Mouse (Mus musculus) midbrain, embryonic 13.5 days (tissue): ENCODE data around the gene Gda. TPM values are rescaled to one million over a fixed set of nuclear protein-coding genes. Genes with fewer than 3 reads are reported as not detected.

Experiments used
- ATAC-seq: fragments of 200-750 bp; cut with Nextera tagmentation; 2 replicates; pipeline ENCODE4 v1.8.0; 2017; ENCODE audit warnings: mild to moderate bottlenecking, moderate TSS enrichment, moderate library complexity
- H3K27ac ChIP-seq: fragments of 300-500 bp; sonication (generic); 2 replicates; pipeline ENCODE4 v1.5.1; 2015; ENCODE audit warnings: inconsistent platforms, mild to moderate bottlenecking, moderate library complexity
- H3K27me3 ChIP-seq: fragments of 300-500 bp; sonication (generic); 2 replicates; pipeline ENCODE4 v1.6.1; 2015; ENCODE audit warnings: mild to moderate bottlenecking, inconsistent platforms
- H3K36me3 ChIP-seq: fragments of 300-500 bp; sonication (generic); 2 replicates; pipeline ENCODE4 v1.6.1; 2015; ENCODE audit warnings: mild to moderate bottlenecking, inconsistent platforms
- H3K4me1 ChIP-seq: fragments of 300-500 bp; sonication (generic); replicated peaks from 2 replicates; pipeline ENCODE4 v1.6.1; 2015; ENCODE audit warnings: inconsistent platforms
- H3K4me2 ChIP-seq: fragments of 300-500 bp; sonication (generic); replicated peaks from 2 replicates; pipeline ENCODE4 v1.6.1; 2015; ENCODE audit warnings: moderate library complexity, mild to moderate bottlenecking, inconsistent platforms
- H3K4me3 ChIP-seq: fragments of 300-500 bp; sonication (generic); replicated peaks from 2 replicates; pipeline ENCODE4 v1.5.1; 2015; ENCODE audit warnings: mild to moderate bottlenecking, inconsistent platforms
- H3K9ac ChIP-seq: fragments of 300-500 bp; sonication (generic); replicated peaks from 2 replicates; pipeline ENCODE4 v1.6.1; 2015; ENCODE audit warnings: mild to moderate bottlenecking, inconsistent platforms
- H3K9me3 ChIP-seq: fragments of 300-500 bp; sonication (generic); 2 replicates; pipeline ENCODE4 v1.6.1; 2016; ENCODE audit warnings: mild to moderate bottlenecking, inconsistent platforms
- WGBS: fragments of 180-500 bp; shearing (Covaris S2); methylation state at CpG from one replicate; pipeline ENCODE4 v1.1.7; 2015; 5-methylcytosine and 5-hydroxymethylcytosine counted together
- polyA plus RNA-seq: library from polyadenylated mRNA; unstranded; fragments of >200 nt; fragmentation: Nextera tagmentation; extraction: Ambion mirVana; gene quantifications from 2 replicates; pipeline ENCODE4 v1.2.1, GENCODE M21; 2015

Gene Gda
- polyA plus RNA-seq, 1 experiment from 2014 or later, result 0.15 TPM

GRCm38 (mm10) chr19:21436566-21436965 is 36.7 kb downstream of the Gda start:
- H3K36me3 ChIP-seq, result no peaks in the 10 kb centered on the region
- no peak overlapping the region for H3K4me2 ChIP-seq
- no peak overlapping the region for H3K27ac ChIP-seq
- H3K4me1 ChIP-seq, result no peaks in the 10 kb centered on the region
- 95% methylated on average over 3 of the region's 3 CpGs for WGBS
- no peak overlapping the region for H3K9ac ChIP-seq
- H3K9me3 ChIP-seq, result no peaks in the 10 kb centered on the region
- no peak overlapping the region for H3K4me3 ChIP-seq
- H3K27me3 ChIP-seq, result no peaks in the 10 kb centered on the region
- no peak for ATAC-seq

DNA sequence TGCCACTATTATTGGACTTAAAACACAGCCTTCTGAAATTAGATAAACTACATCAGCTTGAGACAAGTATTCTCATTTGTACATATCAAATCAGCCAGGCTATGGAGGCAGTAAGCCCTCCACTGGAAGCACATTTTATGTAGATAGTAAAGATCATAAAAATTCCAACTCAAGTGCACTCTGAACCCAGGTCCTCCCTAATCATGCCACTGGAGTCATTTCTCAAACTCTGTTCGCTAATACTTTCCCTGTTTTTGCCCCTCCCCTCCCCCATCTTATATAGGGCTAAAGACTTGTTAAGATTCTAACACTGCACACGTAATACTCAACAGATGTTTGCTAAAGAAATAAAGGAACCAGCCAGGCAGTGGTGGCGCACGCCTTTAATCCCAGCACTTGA is 39.9 kb downstream of the Gda start:
- no peak for ATAC-seq
- H3K27me3 ChIP-seq, result no peaks in the 10 kb centered on the region
- H3K4me3 ChIP-seq, result no peak overlapping the region
- H3K9me3 ChIP-seq, result no peaks in the 10 kb centered on the region
- no peak overlapping the region for H3K9ac ChIP-seq
- no peak overlapping the region for H3K27ac ChIP-seq
- H3K4me2 ChIP-seq, result no peak overlapping the region
- H3K4me1 ChIP-seq, result no peaks in the 10 kb centered on the region
- H3K36me3 ChIP-seq, result no peaks in the 10 kb centered on the region
- 85% methylated on average over 4 of the region's 4 CpGs for WGBS

DNA sequence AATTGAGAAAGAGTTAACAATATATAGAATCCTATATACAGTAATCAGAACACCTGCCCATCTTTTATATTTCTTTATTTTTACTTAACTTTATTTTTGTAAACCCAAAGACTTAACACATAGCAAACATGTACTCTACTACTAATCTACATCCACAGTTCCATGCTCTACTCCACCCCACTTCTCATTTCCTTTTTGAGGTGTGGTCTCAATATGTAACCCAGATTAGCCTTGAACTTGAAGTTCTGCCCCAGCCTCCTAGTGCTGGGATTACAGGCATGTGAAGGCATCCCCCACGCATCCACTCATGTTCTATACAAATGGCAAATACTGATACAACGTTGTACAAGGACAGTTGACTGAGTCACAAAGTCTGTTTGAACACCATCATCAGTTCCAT is 40.4 kb downstream of the Gda start:
- Histone ChIP-seq H3K9ac (no peak overlapping the region), H3K4me2 (no peak overlapping the region), H3K4me1 (no peaks in the 10 kb centered on the region), H3K27ac (no peak overlapping the region), H3K36me3 (no peaks in the 10 kb centered on the region), H3K4me3 (no peak overlapping the region), H3K27me3 (no peaks in the 10 kb centered on the region), H3K9me3 (no peaks in the 10 kb centered on the region)
- ATAC-seq, result no peak
- 79% methylated on average over 2 of the region's 2 CpGs for WGBS

DNA sequence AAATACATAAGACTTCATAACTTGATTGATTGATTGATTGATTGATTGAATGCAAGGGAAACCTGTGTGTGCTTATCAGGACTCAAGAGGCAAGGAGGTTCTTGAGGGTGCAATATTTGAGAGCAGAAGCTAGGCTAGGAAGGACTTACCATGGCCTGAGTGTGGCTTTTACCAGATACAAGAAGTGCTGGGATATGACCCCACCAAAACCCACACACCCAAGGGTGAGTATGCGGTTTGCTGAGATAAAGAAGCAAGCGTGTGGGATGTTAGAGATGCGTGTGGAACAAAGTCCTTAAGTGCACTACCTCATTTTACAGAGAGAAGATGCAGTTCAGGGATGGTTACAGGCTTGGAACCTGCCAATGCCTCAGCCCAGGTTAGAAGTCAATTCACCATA is 41.0 kb downstream of the Gda start:
- no peak for ATAC-seq
- H3K36me3 ChIP-seq, result no peaks in the 10 kb centered on the region
- H3K9me3 ChIP-seq, result no peaks in the 10 kb centered on the region
- no peaks in the 10 kb centered on the region for H3K4me1 ChIP-seq
- 89% methylated on average over 3 of the region's 3 CpGs for WGBS
- no peak overlapping the region for H3K4me2 ChIP-seq
- H3K9ac ChIP-seq, result no peak overlapping the region
- H3K4me3 ChIP-seq, result no peak overlapping the region
- H3K27ac ChIP-seq, result no peak overlapping the region
- no peaks in the 10 kb centered on the region for H3K27me3 ChIP-seq

DNA sequence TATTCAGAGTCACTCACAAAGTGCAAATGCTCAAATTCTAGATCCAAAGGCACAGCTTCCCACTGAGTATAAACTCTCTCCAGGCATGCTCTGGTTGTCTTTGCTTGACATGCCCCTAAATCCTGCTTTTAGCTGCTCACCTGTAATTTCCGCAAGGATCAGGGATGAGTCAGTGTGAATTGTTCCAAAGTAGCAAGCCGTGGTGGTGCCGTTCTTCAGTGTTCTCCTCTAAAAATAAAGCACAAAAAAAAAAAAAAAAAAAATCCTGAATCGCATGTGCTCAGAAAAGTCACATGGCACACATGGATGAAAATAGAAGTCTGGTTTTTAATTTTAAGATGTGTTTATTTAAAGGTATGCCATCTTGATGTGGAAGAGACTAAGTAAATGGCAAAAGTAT is 47.9 kb downstream of the Gda start:
- Histone ChIP-seq H3K4me3 (no peak overlapping the region), H3K27ac (no peak overlapping the region)
- 94% methylated on average over 4 of the region's 4 CpGs for WGBS

DNA sequence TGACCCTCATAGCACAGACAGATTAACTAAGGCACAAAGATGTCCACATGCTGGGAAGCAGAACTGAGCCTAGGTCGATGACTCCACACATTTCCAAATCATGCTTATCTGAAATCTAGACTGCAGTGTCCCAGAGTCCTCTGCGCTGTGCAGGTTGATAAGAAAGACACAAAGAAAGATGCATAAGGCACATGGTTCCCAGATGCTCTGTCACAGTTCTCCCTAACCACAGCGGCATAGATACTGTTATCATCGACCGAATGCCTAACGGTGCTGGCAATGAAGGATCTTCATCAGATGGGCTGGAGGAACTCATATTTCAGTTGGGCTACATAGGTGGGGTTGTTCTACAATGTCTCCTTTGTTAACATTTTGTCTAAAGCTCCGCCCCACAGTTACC is 49.5 kb downstream of the Gda start:
- no peak overlapping the region for H3K4me2 ChIP-seq
- no peaks in the 10 kb centered on the region for H3K9me3 ChIP-seq
- 93% methylated on average over 7 of the region's 7 CpGs for WGBS
- no peak for ATAC-seq
- no peak overlapping the region for H3K27ac ChIP-seq
- no peaks in the 10 kb centered on the region for H3K4me1 ChIP-seq
- H3K9ac ChIP-seq, result no peak overlapping the region
- no peaks in the 10 kb centered on the region for H3K27me3 ChIP-seq
- no peaks in the 10 kb centered on the region for H3K36me3 ChIP-seq
- H3K4me3 ChIP-seq, result no peak overlapping the region

More for the DNA sequence above, 47.9 kb downstream of the Gda start:
- Histone ChIP-seq H3K9ac (no peak overlapping the region), H3K27me3 (no peaks in the 10 kb centered on the region), H3K4me2 (no peak overlapping the region), H3K9me3 (no peaks in the 10 kb centered on the region), H3K36me3 (no peaks in the 10 kb centered on the region), H3K4me1 (no peaks in the 10 kb centered on the region)
- ATAC-seq, result no peak

DNA sequence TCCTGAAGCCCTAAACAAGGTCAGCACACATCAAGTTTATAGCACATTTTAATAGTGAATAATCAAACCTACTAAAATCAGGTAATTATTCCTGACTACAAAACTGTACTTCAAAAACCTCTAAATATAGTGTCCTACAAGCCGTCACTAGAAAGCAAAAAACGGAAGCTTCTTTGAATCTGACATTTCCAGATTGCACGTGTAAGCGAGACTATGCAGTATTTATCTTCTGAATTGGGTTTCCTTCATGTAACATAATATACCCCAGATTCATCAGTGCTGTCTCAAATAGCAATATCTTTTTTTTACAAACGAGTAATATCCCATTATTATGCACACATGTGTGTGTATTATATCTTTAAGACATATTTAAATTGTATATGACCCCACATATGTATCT is 54.8 kb downstream of the Gda start:
- Histone ChIP-seq H3K4me1 (no peaks in the 10 kb centered on the region), H3K4me2 (no peak overlapping the region), H3K4me3 (no peak overlapping the region), H3K27ac (no peak overlapping the region), H3K9ac (no peak overlapping the region), H3K36me3 (no peaks in the 10 kb centered on the region), H3K27me3 (no peaks in the 10 kb centered on the region), H3K9me3 (no peaks in the 10 kb centered on the region)
- no peak for ATAC-seq
- 93% methylated on average over 5 of the region's 5 CpGs for WGBS

- Histone ChIP-seq H3K4me1 (no peaks in the 10 kb centered on the region), H3K9ac (no peak overlapping the region), H3K27me3 (no peaks in the 10 kb centered on the region), H3K36me3 (no peaks in the 10 kb centered on the region), H3K4me2 (no peak overlapping the region), H3K9me3 (no peaks in the 10 kb centered on the region), H3K4me3 (no peak overlapping the region), H3K27ac (no peak overlapping the region)
- no peak for ATAC-seq
- 79% methylated on average over 3 of the region's 3 CpGs for WGBS
Observed at GRCm38 (mm10) chr19:21415377-21415776, 57.9 kb downstream of the Gda start.

GRCm38 (mm10) chr19:21409178-21409577 is 64.1 kb downstream of the Gda start:
- 95% methylated on average over 4 of the region's 4 CpGs for WGBS

DNA sequence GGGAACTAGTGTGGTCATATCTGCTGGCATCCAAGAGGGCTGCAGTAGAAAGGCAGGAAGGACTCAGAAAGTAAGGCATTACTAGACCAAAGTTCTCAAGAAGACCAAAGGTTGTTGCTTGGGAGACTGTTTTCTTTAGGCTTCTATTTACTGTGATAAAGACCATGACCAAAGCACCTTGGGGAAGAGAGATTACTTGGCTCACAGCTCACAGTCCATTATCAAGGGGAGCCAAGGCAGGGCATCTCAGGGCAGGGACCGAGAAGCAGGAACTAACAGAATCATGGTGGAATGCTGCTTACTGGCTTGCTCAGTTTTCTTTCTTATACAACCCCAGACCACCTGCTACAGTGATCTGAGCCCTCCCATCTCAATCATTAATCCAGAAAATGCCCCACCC is 65.9 kb downstream of the Gda start:
- 91% methylated on average over 1 of the region's 1 CpGs for WGBS
- no peak for ATAC-seq
- Histone ChIP-seq H3K9me3 (no peaks in the 10 kb centered on the region), H3K4me2 (no peak overlapping the region), H3K36me3 (no peaks in the 10 kb centered on the region), H3K27me3 (no peaks in the 10 kb centered on the region), H3K4me3 (no peak overlapping the region), H3K4me1 (no peaks in the 10 kb centered on the region), H3K27ac (no peak overlapping the region), H3K9ac (no peak overlapping the region)

More at GRCm38 (mm10) chr19:21409178-21409577, 64.1 kb downstream of the Gda start:
- no peaks in the 10 kb centered on the region for H3K36me3 ChIP-seq
- ATAC-seq, result no peak
- H3K9ac ChIP-seq, result no peak overlapping the region
- H3K27ac ChIP-seq, result no peak overlapping the region
- no peaks in the 10 kb centered on the region for H3K27me3 ChIP-seq
- no peaks in the 10 kb centered on the region for H3K4me1 ChIP-seq
- H3K4me2 ChIP-seq, result no peak overlapping the region
- H3K4me3 ChIP-seq, result no peak overlapping the region
- H3K9me3 ChIP-seq, result no peaks in the 10 kb centered on the region

DNA sequence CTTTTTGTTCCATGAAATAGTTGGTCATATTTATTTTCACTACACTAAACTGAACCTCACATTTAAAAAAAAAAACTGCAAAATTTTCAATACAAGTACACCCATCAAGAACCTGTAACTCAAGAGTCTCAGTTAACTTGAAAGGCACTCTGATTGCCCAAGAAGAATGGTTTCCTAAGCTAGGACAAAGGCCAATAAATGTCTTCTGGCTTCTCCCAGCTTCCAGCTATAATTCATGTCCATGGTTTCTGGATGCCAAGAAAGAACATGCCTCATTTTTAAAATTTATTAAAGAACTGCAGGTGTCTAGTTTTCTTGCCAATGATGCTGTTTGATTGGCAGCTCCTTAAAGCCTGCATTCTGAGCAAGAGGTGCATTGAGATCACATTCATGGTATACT is 75.3 kb downstream of the Gda start:
- Histone ChIP-seq H3K9ac (no peak overlapping the region), H3K4me2 (no peak overlapping the region), H3K4me3 (no peak overlapping the region), H3K36me3 (no peaks in the 10 kb centered on the region), H3K4me1 (no peaks in the 10 kb centered on the region), H3K9me3 (no peaks in the 10 kb centered on the region), H3K27me3 (no peaks in the 10 kb centered on the region), H3K27ac (no peak overlapping the region)
- no peak for ATAC-seq

GRCm38 (mm10) chr19:21396364-21396763 is 76.9 kb downstream of the Gda start:
- WGBS, result 93% methylated on average over 7 of the region's 7 CpGs
- no peaks in the 10 kb centered on the region for H3K36me3 ChIP-seq
- ATAC-seq, result no peak
- no peaks in the 10 kb centered on the region for H3K9me3 ChIP-seq
- H3K27ac ChIP-seq, result no peak overlapping the region
- no peak overlapping the region for H3K4me3 ChIP-seq
- H3K9ac ChIP-seq, result no peak overlapping the region
- no peaks in the 10 kb centered on the region for H3K4me1 ChIP-seq
- H3K4me2 ChIP-seq, result no peak overlapping the region
- H3K27me3 ChIP-seq, result no peaks in the 10 kb centered on the region

DNA sequence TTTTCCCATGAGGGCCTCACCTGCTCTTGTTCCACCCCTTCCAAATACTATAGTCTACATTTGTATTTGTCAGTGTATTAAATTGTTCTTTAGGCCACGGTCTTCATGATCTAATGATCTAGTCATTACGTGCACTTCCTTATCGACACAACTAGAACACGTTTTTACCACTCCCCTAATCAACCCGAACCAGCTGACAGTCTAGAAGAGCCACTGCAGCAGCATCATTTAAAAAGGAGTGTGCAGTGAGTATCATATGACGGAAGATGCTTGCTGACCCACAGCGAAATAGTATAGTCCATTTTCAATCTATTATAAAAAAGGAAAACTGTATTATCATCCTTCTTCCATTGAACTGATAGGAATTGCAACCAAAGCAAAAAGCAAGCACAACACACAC is 82.3 kb downstream of the Gda start:
- Histone ChIP-seq H3K4me1 (no peaks in the 10 kb centered on the region), H3K9me3 (no peaks in the 10 kb centered on the region), H3K27me3 (no peaks in the 10 kb centered on the region), H3K4me2 (no peak overlapping the region), H3K4me3 (no peak overlapping the region), H3K27ac (no peak overlapping the region), H3K36me3 (no peaks in the 10 kb centered on the region), H3K9ac (no peak overlapping the region)
- no peak for ATAC-seq
- WGBS, result 88% methylated on average over 7 of the region's 7 CpGs
